Mouse (Mus musculus) megakaryocyte progenitor cell, adult 5-6 weeks (primary cell): Measurements from ENCODE around the gene Nptx2. TPM values are rescaled to one million over a fixed set of nuclear protein-coding genes. Genes with fewer than 3 reads are reported as not detected.

ENCODE experiments used
- ATAC-seq: replicated peaks from 2 replicates; pipeline ENCODE4 v1.8.0; 2016; ENCODE audit warnings: mild to moderate bottlenecking, moderate TSS enrichment, inconsistent platforms; ENCODE audit not compliant: poor library complexity
- total RNA-seq, 2 experiments: library from RNA; stranded (forward) in 1 of 2; stranded (reverse) in 1 of 2; fragments of 157-497, 149-512 nt in 1 of 2; fragments of 200-1000 nt in 1 of 2; gene quantifications; 2 replicates each; pipeline versions ENCODE4 v1.2.3 to v1.2.4; 2015 to 2017

Gene Nptx2
- total RNA-seq, 2 experiments from 2014 or later = not detected

GRCm38 (mm10) chr5:144558481-144558880 is 12.8 kb downstream of the Nptx2 start:
- ATAC-seq = no peak

GRCm38 (mm10) chr5:144565739-144566138 is 20.0 kb downstream of the Nptx2 start:
- no peak for ATAC-seq

- no peak for ATAC-seq
These were observed 39.4 kb downstream of the Nptx2 start for GRCm38 (mm10) chr5:144585100-144585499.

GRCm38 (mm10) chr5:144591248-144591880 is 45.7 kb downstream of the Nptx2 start:
- ATAC-seq = no peak

GRCm38 (mm10) chr5:144594796-144595195 is 49.1 kb downstream of the Nptx2 start:
- no peak for ATAC-seq

Other genes with a start within 250 kb of the Nptx2 start
- gene Baiap2l1, start 187.8 kb upstream of the Nptx2 start, total RNA-seq (2015) = not detected in 2 replicates
- gene Baiap2l1, start 187.8 kb upstream of the Nptx2 start, total RNA-seq (2017) = not detected in 2 replicates
- not detected in 2 replicates for gene Tmem130, start 215.9 kb downstream of the Nptx2 start, total RNA-seq (2015)
- gene Tmem130, start 215.9 kb downstream of the Nptx2 start, total RNA-seq (2017) = 0.03 TPM in 1 of 2 replicates, not detected in the other
- gene Trrap, start 221.8 kb downstream of the Nptx2 start, total RNA-seq (2015) = 67.1 and 67.3 TPM in 2 replicates
- gene Trrap, start 221.8 kb downstream of the Nptx2 start, total RNA-seq (2017) = 36.7 and 39.7 TPM in 2 replicates